ENCODE assay signal across 14 mouse cellular contexts in the genomic region with DNA sequence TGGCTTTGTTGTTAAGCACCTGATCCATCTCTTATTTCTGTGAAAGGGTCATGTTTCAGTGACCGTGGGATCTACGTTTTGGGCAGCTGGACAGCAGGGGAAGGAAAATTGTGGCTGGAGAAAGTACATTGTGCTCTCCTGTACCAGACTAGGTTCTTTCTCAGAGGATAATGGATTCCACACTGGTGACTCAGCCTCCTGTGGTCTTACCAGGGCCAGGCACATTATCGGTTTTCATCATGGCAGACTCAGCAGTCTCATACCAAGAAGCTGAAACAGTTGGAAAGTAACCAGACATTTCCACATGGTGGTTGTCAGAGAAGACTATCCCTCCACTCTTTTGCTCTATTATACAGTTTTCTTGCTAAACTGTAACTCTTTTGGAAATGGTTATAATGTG. TPM values are rescaled to one million over a fixed set of nuclear protein-coding genes. Genes with fewer than 3 reads are reported as not detected.
DNase-seq lines count a peak whose midpoint lies in the region.
"Had no signal": no experiment of that assay in that cellular context is flagged by ENCODE, and none has a peak within 500 bp of the region (broad histone marks: within the 10 kb centered on the region; RNA-seq: fewer than 3 reads in every experiment).

No protein-coding gene starts in this region.

- intact Hi-C loops in heart, postnatal 25 days (cut with DNase I) = no loop called here
- intact Hi-C loops in heart, postnatal 10 days (cut with DNase I) = no loop called here

- DNase-seq in heart, adult 18-20 months = peak; percentile 29 to 46
- DNase-seq in heart, postnatal 25 days (ENCODE audit: low spot score) = no peak
- DNase-seq in lung, postnatal 25 days (ENCODE audit: low spot score) = peak; percentile 28
- no peak for DNase-seq in lung, postnatal 4 days
- DNase-seq in brain, adult 2 months (ENCODE audit: low read depth, low spot score) = peak; percentile 25
- peak; percentile 10 to 17 for DNase-seq in heart, postnatal 10 days
- no peak for DNase-seq in natural killer cell, adult 2 months (ENCODE audit: low spot score in 2 of 2)
- DNase-seq in ovary, adult 18-20 months (ENCODE audit: low spot score) = no peak
- DNase-seq: adrenal gland, adult 2 months; cerebellum, adult 9-11 months; kidney, adult 8-10 months; right cerebral cortex, postnatal 25 days; thymus, adult 2 months had no signal

RNA-seq across cellular contexts. Expression of gene Mnat1, which starts 23.7 kb away (rescaled TPM):
- total RNA-seq in heart, adult 18-20 months (2021) = 10 to 100 TPM; 18.1 to 20.5 TPM
- total RNA-seq in heart, postnatal 25 days (2021) = 10 to 100 TPM; 18.6 to 18.7 TPM
- total RNA-seq in heart, postnatal 10 days (2021) = 10 to 100 TPM; 23.7 to 24.2 TPM

RNA-seq across cellular contexts. Expression of gene Six4, which starts 34.0 kb away (rescaled TPM):
- 1 to 10 TPM; 4.1 to 4.6 TPM for total RNA-seq in heart, adult 18-20 months (2021)
- 1 to 10 TPM; 3.4 to 4.3 TPM for total RNA-seq in heart, postnatal 25 days (2021)
- total RNA-seq in heart, postnatal 10 days (2021) = 1 to 10 TPM; 2.3 to 3.4 TPM
- total RNA-seq: granulocyte monocyte progenitor cell, adult 5-6 weeks had no signal

Comparison
In these comparisons a context has a peak if more than half of its experiments do, and no peak if none do; other contexts are left out.
1. DNase-seq: peak in heart, adult 18-20 months (2 of 2), lung, postnatal 25 days (single experiment), brain, adult 2 months (single experiment) and heart, postnatal 10 days (2 of 2); none in heart, postnatal 25 days (single experiment), lung, postnatal 4 days (0 of 2), natural killer cell, adult 2 months (0 of 2) and ovary, adult 18-20 months (single experiment).